Mouse (Mus musculus): ENCODE data around the gene H2-T22. TPM values are rescaled to one million over a fixed set of nuclear protein-coding genes. Genes with fewer than 3 reads are reported as not detected.
"Not testable (repeated sequence)": the region's sequence is repeated elsewhere in the genome, so short reads cannot be mapped to it uniquely, and the experiment has no call there.

The H2-T22 gene
- 6.5 and 12.0 TPM in 2 replicates for total RNA-seq (2014; fragmentation: Nextera tagmentation)
- total RNA-seq (2017), result 20.0 and 22.8 TPM in 2 replicates
- polyA plus RNA-seq (2012), result 3.1 and 5.7 TPM in 2 replicates

- not testable (repeated sequence) for H3K9me3 ChIP-seq (replicated peaks); H3K36me3 ChIP-seq (replicated peaks); H3K27me3 ChIP-seq (ENCODE audit: insufficient read depth, low read length)
- H3K4me3 ChIP-seq (ENCODE audit: low read depth, low read length), result peak within 1 kb of the TSS; percentile 72
- DNase-seq (ENCODE audit: low spot score) (peak; percentile 89), ATAC-seq (ENCODE audit: extremely low read depth, insufficient number of reproducible peaks, low FRiP score, poor library complexity, severe bottlenecking) (peak; percentile 93)
- H3K4me1 ChIP-seq (ENCODE audit: insufficient read depth, low read depth, low read length), result peaks cover 23% of the 10 kb centered on the region
Observed at GRCm38 (mm10) chr17:36042610-36043169, at the start of gene H2-T22, which contains the start of gene Gm6034. H2-T22 (minus strand) TSS chr17:36042747. Gm6034 (plus strand) TSS chr17:36042961.

- not testable (repeated sequence) for H3K36me3 ChIP-seq (replicated peaks); DNase-seq (ENCODE audit: low spot score); H3K4me3 ChIP-seq (ENCODE audit: low read depth, low read length); H3K4me1 ChIP-seq (ENCODE audit: insufficient read depth, low read depth, low read length); ATAC-seq (ENCODE audit: extremely low read depth, insufficient number of reproducible peaks, low FRiP score, poor library complexity, severe bottlenecking); H3K9me3 ChIP-seq (replicated peaks)
- H3K27me3 ChIP-seq (ENCODE audit: insufficient read depth, low read length), result peaks cover 10% of the 10 kb centered on the region
Observed at GRCm38 (mm10) chr17:36091933-36092332, 49.4 kb upstream of the H2-T22 start.

GRCm38 (mm10) chr17:36085976-36086375 lies 43.4 kb upstream of the H2-T22 start:
- not testable (repeated sequence) for H3K4me1 ChIP-seq (ENCODE audit: insufficient read depth, low read depth, low read length)

GRCm38 (mm10) chr17:36083870-36084451 lies 41.4 kb upstream of the H2-T22 start:
- Histone ChIP-seq H3K27me3 (ENCODE audit: insufficient read depth, low read length) (peaks cover 25% of the 10 kb centered on the region), H3K9me3 (replicated peaks) (no peaks in the 10 kb centered on the region; the same call in 1 of the 2 replicates), H3K4me1 (ENCODE audit: insufficient read depth, low read depth, low read length) (peaks cover 9% of the 10 kb centered on the region), H3K36me3 (replicated peaks) (no peaks in the 10 kb centered on the region), H3K4me3 (ENCODE audit: low read depth, low read length) (peak overlapping the region; percentile 60; the same call in 1 of the 2 replicates)
- DNase-seq (ENCODE audit: low spot score) (no peak), ATAC-seq (ENCODE audit: extremely low read depth, insufficient number of reproducible peaks, low FRiP score, poor library complexity, severe bottlenecking) (no peak)
- TF ChIP-seq CTCF (IDR thresholded peaks at IDR 0.05; ENCODE audit: low read depth, low read length), result no peak

More at GRCm38 (mm10) chr17:36085976-36086375, 43.4 kb upstream of the H2-T22 start:
- ATAC-seq (ENCODE audit: extremely low read depth, insufficient number of reproducible peaks, low FRiP score, poor library complexity, severe bottlenecking); H3K9me3 ChIP-seq (replicated peaks); DNase-seq (ENCODE audit: low spot score); H3K4me3 ChIP-seq (ENCODE audit: low read depth, low read length); H3K36me3 ChIP-seq (replicated peaks): not testable (repeated sequence)
- H3K27me3 ChIP-seq (ENCODE audit: insufficient read depth, low read length), result peaks cover 25% of the 10 kb centered on the region

GRCm38 (mm10) chr17:36083266-36083869 lies 40.8 kb upstream of the H2-T22 start:
- TF ChIP-seq CTCF (IDR thresholded peaks at IDR 0.05; ENCODE audit: low read depth, low read length) (no peak), GATA2 (IDR thresholded peaks at IDR 0.05; ENCODE audit: borderline replicate concordance, low read depth, low read length) (no peak), GATA1 (IDR thresholded peaks at IDR 0.05; ENCODE audit: borderline replicate concordance, low read length) (no peak)
- H3K4me3 ChIP-seq (ENCODE audit: low read depth, low read length), result peak overlapping the region; percentile 60; the same call in 1 of the 2 replicates
- peaks cover 9% of the 10 kb centered on the region for H3K4me1 ChIP-seq (ENCODE audit: insufficient read depth, low read depth, low read length)
- H3K36me3 ChIP-seq (replicated peaks), result no peaks in the 10 kb centered on the region
- no peaks in the 10 kb centered on the region; the same call in 1 of the 2 replicates for H3K9me3 ChIP-seq (replicated peaks)
- peaks cover 25% of the 10 kb centered on the region for H3K27me3 ChIP-seq (ENCODE audit: insufficient read depth, low read length)
- DNase-seq (ENCODE audit: low spot score) (no peak), ATAC-seq (ENCODE audit: extremely low read depth, insufficient number of reproducible peaks, low FRiP score, poor library complexity, severe bottlenecking) (no peak)

GRCm38 (mm10) chr17:36082519-36083232 lies 40.1 kb upstream of the H2-T22 start:
- H3K4me3 ChIP-seq (ENCODE audit: low read depth, low read length); H3K9me3 ChIP-seq (replicated peaks); H3K36me3 ChIP-seq (replicated peaks); DNase-seq (ENCODE audit: low spot score); H3K4me1 ChIP-seq (ENCODE audit: insufficient read depth, low read depth, low read length); ATAC-seq (ENCODE audit: extremely low read depth, insufficient number of reproducible peaks, low FRiP score, poor library complexity, severe bottlenecking): not testable (repeated sequence)
- peaks cover 29% of the 10 kb centered on the region for H3K27me3 ChIP-seq (ENCODE audit: insufficient read depth, low read length)

- ATAC-seq (ENCODE audit: extremely low read depth, insufficient number of reproducible peaks, low FRiP score, poor library complexity, severe bottlenecking); H3K9me3 ChIP-seq (replicated peaks): not testable (repeated sequence)
- H3K27me3 ChIP-seq (ENCODE audit: insufficient read depth, low read length), result peaks cover 29% of the 10 kb centered on the region
Observed at GRCm38 (mm10) chr17:36081901-36082300, 39.4 kb upstream of the H2-T22 start.

More at GRCm38 (mm10) chr17:36081901-36082300, 39.4 kb upstream of the H2-T22 start:
- not testable (repeated sequence) for H3K4me3 ChIP-seq (ENCODE audit: low read depth, low read length); H3K4me1 ChIP-seq (ENCODE audit: insufficient read depth, low read depth, low read length); DNase-seq (ENCODE audit: low spot score); H3K36me3 ChIP-seq (replicated peaks)
